Mouse (Mus musculus): ENCODE data around the gene Llgl1.

DNA sequence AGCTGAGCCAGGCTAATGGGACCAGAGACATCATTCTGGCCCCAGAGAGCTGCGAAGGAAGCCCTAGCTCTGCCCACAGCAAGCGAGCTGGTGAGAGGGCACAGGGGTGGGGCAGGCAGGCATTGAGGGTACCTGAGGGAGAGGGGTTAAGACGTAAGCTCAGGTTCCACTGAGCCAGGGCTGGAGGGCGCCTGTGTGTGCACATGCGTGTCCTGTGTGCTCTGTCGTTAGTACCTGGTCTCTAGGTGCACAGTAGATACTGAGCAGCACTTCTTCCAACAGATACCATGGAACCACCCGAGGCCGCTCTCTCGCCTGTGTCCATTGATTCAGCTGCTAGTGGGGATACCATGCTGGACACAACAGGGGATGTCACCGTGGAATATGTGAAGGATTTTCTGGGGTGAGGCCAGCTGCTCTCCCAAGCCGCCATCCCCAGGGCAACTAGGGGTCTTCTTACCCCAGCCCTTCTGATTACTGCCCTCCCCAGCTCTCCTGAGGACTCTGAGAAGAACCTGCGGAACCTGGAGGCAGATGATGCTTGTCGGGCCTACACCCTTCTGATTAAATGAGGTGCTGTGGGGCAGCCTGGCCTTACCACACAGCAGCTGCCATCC is 13.2 kb downstream of the Llgl1 start:
- no peak for TF ChIP-seq CTCF (IDR thresholded peaks at IDR 0.05; ENCODE audit: borderline replicate concordance, extremely low read depth, insufficient read depth, insufficient read length)
- TF ChIP-seq POLR2A (IDR thresholded peaks at IDR 0.05; ENCODE audit: borderline replicate concordance, extremely low read depth, insufficient read depth, insufficient read length, poor library complexity, severe bottlenecking), result no peak
